Mouse (Mus musculus) small intestine, adult 2 months (tissue): ENCODE measurements at regions not wholly inside any gene's neighbourhood (a gene's known extent, or its start where the extent isn't known, plus 50 kb on each side); places are given as distances from the start of the nearest gene placed in this dataset.
A peak's percentile ranks its signal among the peaks of the same experiment; 100 is the strongest.

Source experiments
- H3K27ac ChIP-seq: fragments of 200-500 bp; 2 replicates; pipeline ENCODE4 v1.5.1; 2012; ENCODE audit warnings: low read depth, low read length, control low read depth, inconsistent platforms; ENCODE audit not compliant: insufficient read depth
- H3K27me3 ChIP-seq: fragments of 200-500 bp; 2 replicates; pipeline ENCODE4 v1.6.1; 2012; ENCODE audit warnings: mild to moderate bottlenecking, moderate library complexity, low read length, inconsistent platforms; ENCODE audit not compliant: control insufficient read depth, insufficient read depth
- H3K36me3 ChIP-seq: fragments of 200-500 bp; 2 replicates; pipeline ENCODE4 v1.6.1; 2012; ENCODE audit warnings: mild to moderate bottlenecking, low read length, control low read depth, inconsistent platforms; ENCODE audit not compliant: control insufficient read depth, insufficient read depth
- H3K4me1 ChIP-seq: fragments of 200-500 bp; 2 replicates; pipeline ENCODE4 v1.6.1; 2012; ENCODE audit warnings: low read length, inconsistent platforms, mixed read lengths; ENCODE audit not compliant: control insufficient read depth, insufficient read depth, insufficient read length
- H3K4me3 ChIP-seq: fragments of 200-500 bp; 2 replicates; pipeline ENCODE4 v1.5.1; 2012; ENCODE audit warnings: low read depth, mild to moderate bottlenecking, control low read depth, inconsistent platforms, low read length, moderate library complexity
- CTCF ChIP-seq: fragments of 200-500 bp; IDR thresholded peaks from 2 replicates; pipeline ENCODE4 v1.5.1; 2012; ENCODE audit warnings: low read depth, mild to moderate bottlenecking, control low read depth, inconsistent platforms, low read length, moderate library complexity, mixed read lengths; ENCODE audit not compliant: insufficient replicate concordance, insufficient read length; ENCODE audit errors: extremely low read depth
- POLR2A ChIP-seq: fragments of 200-500 bp; IDR thresholded peaks from 2 replicates; pipeline ENCODE4 v1.6.1; 2012; ENCODE audit warnings: low read depth, mild to moderate bottlenecking, control low read depth, inconsistent platforms, low read length, moderate library complexity
- WGBS: fragments of 180-500 bp; shearing (Covaris S2); methylation state at CpG from one replicate; pipeline ENCODE4 v1.1.7; 2018; 5-methylcytosine and 5-hydroxymethylcytosine counted together

DNA sequence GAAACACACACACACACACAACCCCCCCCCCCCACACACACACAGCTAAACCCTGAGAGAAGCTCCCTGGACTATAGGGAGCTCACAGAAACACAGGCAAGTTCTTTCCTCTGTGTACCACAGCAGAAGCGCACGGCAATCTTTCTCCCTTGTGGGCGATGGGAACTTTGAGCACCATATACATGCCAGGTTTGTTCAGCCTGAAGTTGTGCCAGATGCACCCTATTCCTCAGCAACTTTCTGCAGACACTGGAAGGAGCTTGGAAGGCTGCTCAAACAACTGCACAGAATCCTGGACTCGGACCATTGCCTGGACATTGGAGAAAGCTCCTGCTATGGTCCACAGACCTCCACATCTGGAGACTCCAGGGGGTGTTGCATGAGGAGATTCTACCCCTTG, 74.3 kb upstream of the Zcchc13 start:
- WGBS: 52% methylated on average over 4 of the region's 4 CpGs
- H3K4me3 ChIP-seq: no peak overlapping the region

DNA sequence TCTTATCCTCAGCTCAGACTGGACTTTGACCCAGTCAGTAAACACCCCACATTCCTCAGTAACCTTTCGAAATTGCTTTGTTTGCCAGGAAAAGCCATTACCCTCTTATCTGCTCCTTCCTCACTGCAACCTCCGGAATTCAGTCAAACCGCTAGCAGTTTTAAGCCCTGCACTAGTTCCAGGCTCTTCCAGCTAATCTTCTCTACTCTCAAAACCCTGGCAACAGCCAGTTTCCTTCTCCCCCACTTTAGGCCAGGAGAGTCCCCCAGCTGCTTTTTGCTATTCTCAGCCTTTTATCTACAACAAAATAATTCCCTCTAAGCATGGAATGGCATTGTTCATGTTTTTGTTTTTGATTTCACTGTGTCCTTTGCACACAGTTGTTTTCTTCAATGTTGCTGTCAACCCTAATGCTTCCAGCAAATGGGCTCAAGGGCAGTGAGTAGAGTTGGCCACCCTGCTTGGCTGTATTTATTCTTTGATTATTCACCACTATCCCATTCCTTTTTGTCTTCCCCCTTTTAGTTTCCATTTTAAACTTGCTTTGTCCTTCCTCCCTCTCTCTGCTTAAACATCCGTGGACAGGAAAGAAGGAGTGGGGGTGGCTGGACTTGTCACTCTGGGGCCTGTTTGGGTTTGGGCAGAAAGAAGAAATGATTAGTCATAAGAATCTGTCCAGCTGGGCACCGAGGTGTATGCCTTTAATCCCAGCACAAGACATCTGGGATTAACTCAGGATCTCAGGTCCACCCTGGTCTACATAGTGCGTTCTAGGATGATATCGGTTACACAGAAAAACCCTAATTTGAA, 73.5 kb upstream of the Zcchc13 start:
- WGBS: 35% methylated on average over 7 of the region's 7 CpGs
- H3K27ac ChIP-seq: peak overlapping the region; percentile 57
- H3K4me1 ChIP-seq: peaks cover 5% of the 10 kb centered on the region; the same call in 1 of the 2 replicates
- H3K36me3 ChIP-seq: no peaks in the 10 kb centered on the region
- no peaks in the 10 kb centered on the region for H3K27me3 ChIP-seq
- no peak for TF ChIP-seq POLR2A
- no peak for TF ChIP-seq CTCF
- no peak overlapping the region for H3K4me3 ChIP-seq

More for the DNA sequence above, 74.3 kb upstream of the Zcchc13 start:
- no peak overlapping the region for H3K27ac ChIP-seq
- no peaks in the 10 kb centered on the region for H3K36me3 ChIP-seq
- no peaks in the 10 kb centered on the region for H3K27me3 ChIP-seq
- peaks cover 7% of the 10 kb centered on the region; the same call in 1 of the 2 replicates for H3K4me1 ChIP-seq
- no peak for TF ChIP-seq POLR2A
- no peak for TF ChIP-seq CTCF

DNA sequence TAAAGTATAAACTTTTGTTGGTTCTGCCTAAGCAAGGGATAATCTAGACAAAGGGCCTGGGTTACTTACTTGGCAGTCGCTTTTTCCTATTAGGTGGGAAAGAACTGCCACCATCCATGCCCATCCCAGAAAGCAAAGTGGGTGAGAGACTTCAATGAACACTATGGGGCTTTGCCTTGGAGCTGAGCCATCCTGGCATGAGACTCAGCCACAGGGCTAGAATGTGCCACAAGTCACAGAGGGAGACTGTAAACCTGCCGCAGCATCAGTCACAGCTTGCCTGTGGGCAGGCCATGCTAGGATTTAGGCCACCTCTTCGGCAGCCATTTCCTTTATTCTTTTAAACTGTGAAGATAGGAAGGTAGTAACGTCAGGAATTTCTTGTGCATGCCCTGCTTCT, 72.9 kb upstream of the Zcchc13 start:
- no peaks in the 10 kb centered on the region for H3K36me3 ChIP-seq
- H3K27me3 ChIP-seq: no peaks in the 10 kb centered on the region
- WGBS: 80% methylated on average over 4 of the region's 4 CpGs
- H3K4me3 ChIP-seq: no peak overlapping the region
- H3K27ac ChIP-seq: no peak overlapping the region
- TF ChIP-seq POLR2A: no peak
- TF ChIP-seq CTCF: no peak
- H3K4me1 ChIP-seq: peaks cover 5% of the 10 kb centered on the region; the same call in 1 of the 2 replicates

DNA sequence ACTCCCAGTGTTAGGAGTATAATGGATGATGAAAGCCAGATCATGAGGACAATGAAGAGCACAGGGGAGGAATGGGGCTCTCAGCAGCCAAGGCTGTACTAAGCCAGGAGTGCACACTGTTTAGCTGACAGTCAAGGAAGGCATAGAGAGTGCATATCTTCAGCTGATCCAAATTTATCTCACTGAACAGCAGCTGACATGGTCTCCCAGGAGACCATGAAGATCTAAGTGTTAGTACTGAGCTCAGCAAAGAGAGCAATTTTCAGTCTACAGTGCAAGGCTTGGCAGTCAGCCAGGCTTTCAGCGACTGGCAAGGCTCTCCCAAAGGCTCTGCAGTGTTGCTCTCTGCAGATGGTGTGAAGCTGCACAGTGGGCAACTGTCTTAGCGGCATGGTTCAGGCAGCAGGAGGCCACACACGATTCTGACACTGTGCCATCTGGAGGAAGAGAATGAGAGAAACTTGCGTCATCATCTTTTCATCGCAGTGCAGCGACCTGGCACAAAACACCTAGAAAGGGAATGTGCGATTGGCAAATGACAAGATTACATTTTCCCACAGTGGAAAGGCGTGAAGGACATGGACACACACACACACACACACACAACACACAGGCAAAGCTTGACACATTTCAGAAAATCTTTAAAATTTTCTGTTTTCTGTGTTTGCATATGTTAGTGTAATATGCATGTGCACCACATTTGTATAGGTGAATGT, 66.7 kb upstream of the Zcchc13 start:
- Histone ChIP-seq H3K4me3 (no peak overlapping the region), H3K27ac (no peak overlapping the region), H3K4me1 (peaks cover 3% of the 10 kb centered on the region; the same call in 1 of the 2 replicates), H3K36me3 (no peaks in the 10 kb centered on the region), H3K27me3 (no peaks in the 10 kb centered on the region)
- no peak for TF ChIP-seq CTCF
- TF ChIP-seq POLR2A: no peak
- WGBS: 28% methylated on average over 8 of the region's 8 CpGs

DNA sequence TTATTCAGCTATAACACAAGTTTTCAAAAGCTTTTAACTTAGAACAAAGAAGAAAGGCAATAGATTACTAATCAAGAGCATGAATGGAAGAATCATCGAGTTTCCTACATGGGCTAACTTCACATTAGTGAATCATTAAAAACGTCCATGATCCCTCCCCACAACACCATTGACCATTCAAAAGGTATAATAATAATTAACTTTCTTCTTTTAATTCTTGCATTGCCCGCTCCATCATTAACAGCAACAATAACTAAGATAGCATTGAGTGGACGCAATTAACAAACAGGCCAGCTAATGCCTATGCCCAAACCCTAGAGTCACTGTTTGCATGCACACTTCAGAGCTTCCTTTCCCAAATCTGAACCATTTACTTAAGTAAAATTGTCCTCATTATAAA, 57.0 kb upstream of the Zcchc13 start:
- TF ChIP-seq POLR2A (no peak), CTCF (no peak)
- Histone ChIP-seq H3K4me1 (no peaks in the 10 kb centered on the region), H3K36me3 (0 out of 2 replicates have a peak, but pooled peaks cover 4% of the 10 kb centered on the region), H3K27me3 (no peaks in the 10 kb centered on the region), H3K4me3 (no peak overlapping the region), H3K27ac (no peak overlapping the region)
- 80% methylated on average over 4 of the region's 4 CpGs for WGBS

DNA sequence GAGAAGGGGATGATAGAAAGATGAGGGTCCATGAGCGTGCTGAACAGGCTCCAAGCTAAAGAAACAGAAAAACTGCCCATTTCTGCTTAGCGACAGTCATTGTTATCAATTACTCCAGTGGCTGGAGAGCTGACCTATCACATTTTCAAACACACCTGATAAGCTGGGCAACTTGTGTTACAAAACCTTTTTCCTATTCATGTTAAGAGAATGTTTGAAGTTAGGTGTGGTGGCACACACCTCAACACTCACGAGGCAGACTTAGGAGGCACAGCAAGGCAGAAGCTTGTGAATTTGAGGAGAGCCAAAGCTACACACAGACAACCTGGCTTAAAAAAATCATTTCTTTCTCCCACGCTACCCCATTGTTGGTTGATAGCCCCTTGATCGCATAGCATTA, 50.9 kb upstream of the Zcchc13 start:
- Histone ChIP-seq H3K4me3 (no peak overlapping the region), H3K27me3 (no peaks in the 10 kb centered on the region), H3K4me1 (no peaks in the 10 kb centered on the region), H3K27ac (no peak overlapping the region), H3K36me3 (0 out of 2 replicates have a peak, but pooled peaks cover 2% of the 10 kb centered on the region)
- WGBS: 94% methylated on average over 5 of the region's 5 CpGs
- TF ChIP-seq CTCF (no peak), POLR2A (no peak)
